Mouse (Mus musculus): ENCODE results near the gene Ubtd1.

DNA sequence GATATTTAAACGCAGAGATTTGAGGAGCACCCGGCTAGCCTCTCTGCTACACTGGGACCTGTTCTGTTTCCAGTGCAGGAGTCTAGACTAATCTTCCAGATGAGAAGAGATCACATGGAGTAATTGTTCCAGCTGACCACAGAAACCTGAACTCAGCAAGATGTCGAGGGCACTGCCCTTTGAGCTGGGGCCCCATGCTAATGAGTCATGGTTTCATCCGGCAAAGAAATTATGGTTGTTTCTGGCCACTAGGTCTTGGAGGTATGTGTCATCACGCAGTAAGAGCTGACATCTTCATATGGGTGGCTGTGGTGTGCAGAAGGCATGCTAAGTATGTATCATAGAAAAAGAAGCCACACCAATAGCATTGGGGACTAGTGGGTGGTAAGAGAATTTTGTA is 98.4 kb downstream of the Ubtd1 start:
- no peak for TF ChIP-seq ELF1 (IDR thresholded peaks at IDR 0.05; ENCODE audit: low read depth, low read length)
- no peak for TF ChIP-seq POLR2A (IDR thresholded peaks at IDR 0.05; ENCODE audit: control insufficient read depth in 1 of 2, insufficient read depth in 1 of 2, low read depth in 1 of 2, low read length in 2 of 2, poor library complexity in 1 of 2)
- no peak for TF ChIP-seq EP300 (IDR thresholded peaks at IDR 0.05; ENCODE audit: low read depth in 1 of 2, low read length in 2 of 2)
- TF ChIP-seq HCFC1 (IDR thresholded peaks at IDR 0.05; ENCODE audit: low read depth, low read length) = no peak
- no peak for TF ChIP-seq CHD1 (IDR thresholded peaks at IDR 0.05; ENCODE audit: low read depth, low read length)
- TF ChIP-seq USF1 (IDR thresholded peaks at IDR 0.05; ENCODE audit: low read depth, low read length) = no peak
- TF ChIP-seq GABPA (IDR thresholded peaks at IDR 0.05; ENCODE audit: low read depth, low read length) = no peak
